Mouse (Mus musculus): Measurements from ENCODE around the gene Gm12830. TPM values are rescaled to one million over a fixed set of nuclear protein-coding genes. Genes with fewer than 3 reads are reported as not detected.

Gm12830 gene
- polyA plus RNA-seq, 1 experiment from 2014 or later: not detected

DNA sequence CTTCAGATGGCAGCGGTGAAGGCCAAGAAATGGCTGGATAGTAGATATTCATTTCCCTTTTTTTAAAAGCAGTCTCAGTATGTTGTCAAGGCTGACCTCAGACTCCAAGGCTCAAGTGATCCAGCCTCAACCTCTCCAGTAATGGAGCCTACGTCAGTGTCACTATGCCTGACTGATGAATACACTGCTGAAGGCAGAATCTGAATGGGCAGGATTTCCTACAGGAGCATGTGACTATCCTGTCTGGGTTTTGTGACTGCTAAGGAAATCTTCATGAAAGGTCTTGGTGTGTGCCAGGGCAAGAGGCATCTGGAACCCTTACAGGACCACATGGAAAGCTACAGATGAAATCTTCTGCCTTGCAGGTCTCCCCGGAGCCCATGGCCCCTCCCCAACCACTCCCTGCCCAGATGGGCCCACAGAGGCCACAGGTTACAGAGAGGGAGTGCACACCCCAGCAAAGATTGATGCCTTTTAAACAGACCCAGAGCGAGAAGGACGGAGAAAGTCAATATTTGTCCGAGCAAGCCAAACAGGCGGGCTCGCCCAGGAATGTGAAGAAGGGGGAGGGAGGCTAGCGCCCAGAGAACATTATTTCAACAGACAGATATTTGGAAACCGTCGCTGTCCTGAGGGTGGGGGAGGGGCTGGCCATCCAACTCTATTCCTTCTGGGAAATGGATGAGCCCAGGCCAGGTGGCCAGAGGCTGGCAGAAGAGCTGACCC is 48.4 kb downstream of the Gm12830 start:
- H3K27me3 ChIP-seq (replicated peaks; ENCODE audit: control insufficient read depth, insufficient read depth, low read length): no peaks in the 10 kb centered on the region
- H3K4me3 ChIP-seq (ENCODE audit: low read depth, low read length): no peak overlapping the region
- DNase-seq (ENCODE audit: low spot score): no peak
- no peaks in the 10 kb centered on the region for H3K36me3 ChIP-seq (ENCODE audit: control insufficient read depth, insufficient read depth, low read length)
- no peak for ATAC-seq
- no peak overlapping the region for H3K4me2 ChIP-seq (ENCODE audit: low read length)
- H3K4me1 ChIP-seq (ENCODE audit: control insufficient read depth, insufficient read depth, low read length): no peaks in the 10 kb centered on the region
- H3K9me3 ChIP-seq (replicated peaks; ENCODE audit: control insufficient read depth, low read length): no peaks in the 10 kb centered on the region
- H3K9ac ChIP-seq (ENCODE audit: low read length): no peak overlapping the region
- no peak overlapping the region for H3K27ac ChIP-seq (ENCODE audit: low read depth, low read length)
- WGBS: 87% methylated on average over 11 of the region's 11 CpGs

DNA sequence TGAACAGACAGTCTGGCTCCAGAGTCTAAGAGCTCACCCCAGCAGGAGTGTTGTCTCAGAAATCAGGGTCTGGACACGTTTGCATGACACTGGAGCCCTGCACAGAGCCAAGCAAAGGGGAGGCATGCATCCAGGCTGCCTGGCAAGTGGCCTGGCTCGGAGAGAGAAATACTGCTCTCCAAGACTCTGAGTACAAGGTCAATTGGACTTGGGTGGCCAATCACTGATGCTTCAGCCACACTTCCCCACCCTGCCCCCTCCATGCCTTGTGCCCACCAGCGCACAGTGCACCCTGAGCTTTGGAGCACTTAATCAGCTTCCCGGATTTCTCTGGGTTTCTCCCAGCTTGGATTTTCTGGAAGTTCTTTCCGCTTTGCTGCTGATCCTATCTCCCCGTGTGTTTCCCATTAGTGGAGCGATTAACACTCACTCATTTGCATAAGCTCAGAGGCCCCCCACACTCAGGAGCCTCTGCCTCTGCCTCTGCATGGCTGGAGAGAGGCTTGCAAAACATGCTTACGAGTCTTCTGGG is 55.0 kb downstream of the Gm12830 start:
- H3K9ac ChIP-seq (ENCODE audit: low read length): no peak overlapping the region
- H3K27me3 ChIP-seq (replicated peaks; ENCODE audit: control insufficient read depth, insufficient read depth, low read length): no peaks in the 10 kb centered on the region
- WGBS: 10% methylated on average over 8 of the region's 8 CpGs
- no peaks in the 10 kb centered on the region for H3K4me1 ChIP-seq (ENCODE audit: control insufficient read depth, insufficient read depth, low read length)
- H3K9me3 ChIP-seq (replicated peaks; ENCODE audit: control insufficient read depth, low read length): no peaks in the 10 kb centered on the region
- DNase-seq (ENCODE audit: low spot score) (no peak), ATAC-seq (no peak)
- no peak overlapping the region for H3K4me3 ChIP-seq (ENCODE audit: low read depth, low read length)
- no peaks in the 10 kb centered on the region for H3K36me3 ChIP-seq (ENCODE audit: control insufficient read depth, insufficient read depth, low read length)
- no peak overlapping the region for H3K27ac ChIP-seq (ENCODE audit: low read depth, low read length)
- no peak overlapping the region for H3K4me2 ChIP-seq (ENCODE audit: low read length)

DNA sequence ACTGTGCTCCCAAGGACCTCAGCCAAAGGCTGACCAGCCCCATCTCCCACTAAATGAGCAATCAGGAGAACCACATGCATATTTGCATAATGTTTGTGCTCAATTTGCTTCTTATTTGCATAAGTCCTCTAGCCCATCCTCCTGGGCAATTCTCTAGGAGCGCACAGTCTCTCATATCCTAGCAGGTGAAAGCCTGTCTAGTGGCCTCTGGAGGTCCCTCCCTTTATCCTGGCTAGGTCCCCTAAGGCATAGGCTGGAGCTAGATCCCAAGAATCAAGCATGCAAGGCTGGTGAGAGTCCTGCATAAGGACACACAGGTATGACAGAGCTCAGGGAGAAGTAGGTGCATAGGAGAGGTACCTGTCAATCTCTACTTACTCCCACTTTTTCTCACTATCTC is 60.7 kb downstream of the Gm12830 start:
- Histone ChIP-seq H3K4me1 (ENCODE audit: control insufficient read depth, insufficient read depth, low read length) (no peaks in the 10 kb centered on the region), H3K4me3 (ENCODE audit: low read depth, low read length) (no peak overlapping the region), H3K9me3 (replicated peaks; ENCODE audit: control insufficient read depth, low read length) (no peaks in the 10 kb centered on the region), H3K9ac (ENCODE audit: low read length) (no peak overlapping the region), H3K27me3 (replicated peaks; ENCODE audit: control insufficient read depth, insufficient read depth, low read length) (no peaks in the 10 kb centered on the region), H3K27ac (ENCODE audit: low read depth, low read length) (no peak overlapping the region), H3K4me2 (ENCODE audit: low read length) (no peak overlapping the region), H3K36me3 (ENCODE audit: control insufficient read depth, insufficient read depth, low read length) (no peaks in the 10 kb centered on the region)
- 86% methylated on average over 1 of the region's 1 CpGs for WGBS
- ATAC-seq (no peak), DNase-seq (ENCODE audit: low spot score) (no peak)

DNA sequence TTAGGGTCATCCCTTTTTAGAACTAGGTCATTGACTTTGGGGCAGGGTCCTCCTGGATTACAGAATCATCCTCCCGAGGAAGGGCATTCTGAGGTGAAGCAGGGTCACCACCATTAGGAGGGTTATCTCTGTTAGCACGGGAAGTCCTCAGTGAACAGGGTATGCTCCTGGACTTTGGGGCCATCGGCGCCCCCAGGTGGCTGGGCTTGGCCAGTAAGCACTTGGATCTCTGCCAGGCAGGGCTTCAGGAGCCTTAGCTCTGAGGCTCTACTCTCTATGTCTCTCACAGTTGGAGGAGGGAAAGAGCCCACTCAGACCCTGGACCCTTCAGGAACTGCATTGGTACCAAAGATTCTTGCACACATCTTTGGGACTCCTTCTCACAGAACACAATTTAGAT is 76.3 kb downstream of the Gm12830 start:
- 22% methylated on average over 4 of the region's 4 CpGs for WGBS
- H3K27me3 ChIP-seq (replicated peaks; ENCODE audit: control insufficient read depth, insufficient read depth, low read length): peaks cover 58% of the 10 kb centered on the region
- no peak for DNase-seq (ENCODE audit: low spot score)

DNA sequence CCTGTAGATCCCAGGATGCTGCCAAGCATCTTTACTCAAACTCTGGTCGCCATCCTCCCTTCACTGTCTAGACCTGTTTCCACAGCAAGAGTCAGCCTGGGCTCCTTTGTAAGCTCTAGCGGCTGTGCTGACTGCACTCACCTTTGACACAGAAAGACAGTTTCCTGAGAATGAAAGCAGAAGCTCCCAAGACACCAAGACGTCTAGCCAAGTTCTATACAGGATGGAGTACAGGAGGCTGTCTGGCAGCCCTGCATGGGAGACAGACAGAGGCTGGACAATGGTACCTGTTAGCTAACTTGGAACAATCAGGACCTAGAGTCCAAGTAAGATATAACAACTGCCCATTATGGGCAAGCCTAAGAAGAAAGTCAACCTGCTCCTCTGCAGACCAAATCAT is 78.4 kb downstream of the Gm12830 start:
- no peak for DNase-seq (ENCODE audit: low spot score)

More for the DNA sequence above, 76.3 kb downstream of the Gm12830 start:
- ATAC-seq: no peak
- Histone ChIP-seq H3K27ac (ENCODE audit: low read depth, low read length) (no peak overlapping the region), H3K9me3 (replicated peaks; ENCODE audit: control insufficient read depth, low read length) (no peaks in the 10 kb centered on the region), H3K4me3 (ENCODE audit: low read depth, low read length) (no peak overlapping the region), H3K36me3 (ENCODE audit: control insufficient read depth, insufficient read depth, low read length) (no peaks in the 10 kb centered on the region), H3K4me1 (ENCODE audit: control insufficient read depth, insufficient read depth, low read length) (0 out of 2 replicates have a peak, but pooled peaks cover 2% of the 10 kb centered on the region), H3K4me2 (ENCODE audit: low read length) (no peak overlapping the region), H3K9ac (ENCODE audit: low read length) (no peak overlapping the region)

DNA sequence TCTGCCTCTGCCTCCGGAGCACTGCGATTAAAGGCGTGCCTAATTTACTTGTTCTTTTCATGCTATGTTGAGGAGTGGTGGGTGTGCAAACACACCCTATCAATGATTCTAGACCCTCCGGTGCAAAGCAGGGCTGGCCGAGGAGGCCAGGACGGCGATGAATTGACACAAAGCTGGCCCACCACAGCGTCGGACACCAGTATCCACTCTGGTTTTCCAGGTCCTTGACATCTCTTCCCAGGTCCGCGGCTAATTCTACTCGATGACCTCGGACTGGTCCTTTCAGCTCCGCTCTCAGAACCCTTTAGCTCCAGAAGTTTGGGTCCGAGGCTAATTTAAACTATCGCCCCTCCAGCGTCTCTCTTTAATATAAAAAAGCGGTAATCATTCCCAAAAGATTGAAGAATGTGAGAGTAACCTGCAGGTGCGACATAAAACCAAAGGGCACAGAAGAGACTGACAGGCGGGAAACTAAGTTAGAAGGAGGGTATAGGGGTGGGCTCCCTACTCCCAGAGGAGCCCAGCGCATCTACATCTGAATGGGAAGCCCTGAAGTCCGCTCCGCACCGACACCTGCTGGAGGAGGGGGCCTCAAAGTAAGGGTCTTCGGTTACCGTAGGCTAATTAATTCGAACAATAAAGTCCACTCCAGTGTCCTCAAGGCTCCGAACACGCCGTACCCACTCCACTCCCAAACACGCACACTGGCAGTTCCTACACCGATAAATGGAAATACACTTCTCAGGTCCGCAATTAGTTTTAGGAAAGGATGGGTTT is 79.5 kb downstream of the Gm12830 start:
- peaks cover 85% of the 10 kb centered on the region for H3K27me3 ChIP-seq (replicated peaks; ENCODE audit: control insufficient read depth, insufficient read depth, low read length)
- peak; percentile 20; the same call in 1 of the 2 replicates for ATAC-seq
- H3K4me3 ChIP-seq (ENCODE audit: low read depth, low read length): no peak overlapping the region
- no peak overlapping the region for H3K9ac ChIP-seq (ENCODE audit: low read length)
- no peak overlapping the region for H3K4me2 ChIP-seq (ENCODE audit: low read length)
- no peaks in the 10 kb centered on the region for H3K36me3 ChIP-seq (ENCODE audit: control insufficient read depth, insufficient read depth, low read length)
- 0 out of 2 replicates have a peak, but pooled peaks cover 2% of the 10 kb centered on the region for H3K4me1 ChIP-seq (ENCODE audit: control insufficient read depth, insufficient read depth, low read length)
- H3K27ac ChIP-seq (ENCODE audit: low read depth, low read length): no peak overlapping the region
- H3K9me3 ChIP-seq (replicated peaks; ENCODE audit: control insufficient read depth, low read length): no peaks in the 10 kb centered on the region
- DNase-seq (ENCODE audit: low spot score): no peak
- WGBS: under 1% methylated on average over 33 of the region's 33 CpGs

More for the DNA sequence above, 78.4 kb downstream of the Gm12830 start:
- Histone ChIP-seq H3K27me3 (replicated peaks; ENCODE audit: control insufficient read depth, insufficient read depth, low read length) (peaks cover 73% of the 10 kb centered on the region), H3K36me3 (ENCODE audit: control insufficient read depth, insufficient read depth, low read length) (no peaks in the 10 kb centered on the region), H3K9me3 (replicated peaks; ENCODE audit: control insufficient read depth, low read length) (no peaks in the 10 kb centered on the region), H3K27ac (ENCODE audit: low read depth, low read length) (no peak overlapping the region), H3K4me3 (ENCODE audit: low read depth, low read length) (no peak overlapping the region), H3K4me2 (ENCODE audit: low read length) (no peak overlapping the region), H3K4me1 (ENCODE audit: control insufficient read depth, insufficient read depth, low read length) (0 out of 2 replicates have a peak, but pooled peaks cover 2% of the 10 kb centered on the region), H3K9ac (ENCODE audit: low read length) (no peak overlapping the region)
- no peak for ATAC-seq
- WGBS: 3% methylated on average over 3 of the region's 3 CpGs

DNA sequence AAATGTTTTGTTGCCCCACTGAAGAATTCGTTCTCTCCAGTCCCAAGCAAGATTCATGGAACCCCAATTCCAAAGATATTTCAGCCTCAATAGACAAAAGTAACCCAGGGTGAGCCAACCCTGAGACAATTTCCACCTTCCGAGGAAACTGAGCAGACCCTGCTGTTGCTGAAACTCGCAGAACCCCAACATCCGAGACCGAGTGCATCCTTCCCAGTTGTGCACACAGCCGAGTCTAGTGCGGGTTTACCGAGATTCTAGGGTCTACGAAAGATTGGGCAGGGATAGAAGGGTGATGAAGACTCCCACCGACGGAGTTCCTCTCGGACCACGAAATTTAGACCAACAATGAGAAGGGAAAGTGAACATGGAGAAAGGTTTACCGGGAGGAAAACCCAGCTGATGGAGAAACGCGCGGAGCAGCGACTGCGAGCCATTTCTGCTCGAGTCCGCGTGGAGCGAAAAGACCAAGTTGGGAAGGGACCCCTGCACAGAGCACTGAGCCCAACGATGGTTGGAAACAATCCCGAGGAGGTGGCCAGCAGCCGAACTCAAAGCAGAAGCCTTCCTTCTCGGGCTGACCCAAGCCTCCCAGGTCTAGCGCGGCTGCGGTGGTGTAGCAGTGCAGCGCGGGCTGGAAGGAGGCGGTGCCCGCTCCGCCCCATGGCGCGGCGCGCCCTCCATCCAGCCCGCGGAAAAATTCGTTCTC is 80.3 kb downstream of the Gm12830 start:
- H3K27ac ChIP-seq (ENCODE audit: low read depth, low read length): no peak overlapping the region
- ATAC-seq (0 out of 2 replicates have a peak, but pooled peaks have one; percentile 36), DNase-seq (ENCODE audit: low spot score) (no peak)
- H3K36me3 ChIP-seq (ENCODE audit: control insufficient read depth, insufficient read depth, low read length): no peaks in the 10 kb centered on the region
- 0% methylated on average over 42 of the region's 42 CpGs for WGBS
- 0 out of 2 replicates have a peak overlapping the region, but pooled peaks have one; percentile 14 for H3K4me2 ChIP-seq (ENCODE audit: low read length)
- H3K9ac ChIP-seq (ENCODE audit: low read length): no peak overlapping the region
- peaks cover 92% of the 10 kb centered on the region for H3K27me3 ChIP-seq (replicated peaks; ENCODE audit: control insufficient read depth, insufficient read depth, low read length)
- no peaks in the 10 kb centered on the region for H3K9me3 ChIP-seq (replicated peaks; ENCODE audit: control insufficient read depth, low read length)
- peak overlapping the region; percentile 14; the same call in 1 of the 2 replicates for H3K4me3 ChIP-seq (ENCODE audit: low read depth, low read length)
- H3K4me1 ChIP-seq (ENCODE audit: control insufficient read depth, insufficient read depth, low read length): 0 out of 2 replicates have a peak, but pooled peaks cover 2% of the 10 kb centered on the region

DNA sequence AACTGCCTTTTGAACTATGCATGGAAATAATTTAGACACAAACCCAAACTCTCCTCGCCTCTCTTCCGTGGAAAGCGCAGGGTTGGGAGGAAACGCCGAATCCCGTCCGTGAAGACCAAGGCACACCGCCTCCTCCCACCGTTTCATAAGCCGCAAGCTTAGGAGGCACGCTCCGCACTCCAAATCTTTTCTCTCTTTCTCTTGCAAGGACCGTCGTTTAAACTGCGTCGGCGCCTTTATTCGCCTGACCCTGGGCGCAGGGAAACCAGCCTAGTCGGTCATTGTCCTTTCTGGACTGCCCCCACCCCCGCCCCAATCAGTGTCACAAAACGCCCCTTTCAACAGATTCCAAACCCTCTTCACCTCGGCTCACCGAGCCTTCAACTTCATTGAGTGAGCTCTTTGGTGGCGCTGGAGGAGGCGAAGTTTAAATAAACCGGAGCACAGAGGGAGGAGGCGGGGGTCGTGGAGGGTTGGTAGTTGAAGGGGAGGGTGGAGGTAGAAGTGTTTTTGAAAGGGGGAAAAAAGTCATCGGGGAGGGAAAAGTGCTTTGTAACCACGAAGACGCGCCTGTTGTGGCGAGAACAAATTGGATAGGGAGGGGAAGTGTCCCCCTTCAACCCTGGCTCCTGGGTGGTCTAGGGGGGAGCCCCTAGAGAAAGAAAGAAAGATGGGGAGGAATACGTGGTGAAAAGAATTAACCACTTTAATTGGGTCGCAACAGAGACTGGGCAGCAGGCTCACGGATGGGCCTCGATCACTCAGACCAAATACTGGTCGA is 81.3 kb downstream of the Gm12830 start:
- 0 out of 2 replicates have a peak, but pooled peaks cover 2% of the 10 kb centered on the region for H3K4me1 ChIP-seq (ENCODE audit: control insufficient read depth, insufficient read depth, low read length)
- H3K27me3 ChIP-seq (replicated peaks; ENCODE audit: control insufficient read depth, insufficient read depth, low read length): peaks cover 95% of the 10 kb centered on the region
- no peak overlapping the region for H3K4me2 ChIP-seq (ENCODE audit: low read length)
- no peak overlapping the region for H3K27ac ChIP-seq (ENCODE audit: low read depth, low read length)
- no peak overlapping the region for H3K9ac ChIP-seq (ENCODE audit: low read length)
- WGBS: under 1% methylated on average over 39 of the region's 39 CpGs
- DNase-seq (ENCODE audit: low spot score): no peak
- H3K4me3 ChIP-seq (ENCODE audit: low read depth, low read length): 0 out of 2 replicates have a peak overlapping the region, but pooled peaks have one; percentile 14
- H3K9me3 ChIP-seq (replicated peaks; ENCODE audit: control insufficient read depth, low read length): no peaks in the 10 kb centered on the region
- no peaks in the 10 kb centered on the region for H3K36me3 ChIP-seq (ENCODE audit: control insufficient read depth, insufficient read depth, low read length)
- ATAC-seq: no peak
